Mouse (Mus musculus) erythroblast, embryonic 14.5 days (primary cell): Measurements from ENCODE around the gene Etnk2. TPM values are rescaled to one million over a fixed set of nuclear protein-coding genes. Genes with fewer than 3 reads are reported as not detected.

ENCODE experiments used
- H3K27me3 ChIP-seq: 2 replicates; pipeline ENCODE4 v1.6.1; 2012; ENCODE audit warnings: inconsistent platforms; ENCODE audit not compliant: control insufficient read depth
- H3K36me3 ChIP-seq: 2 replicates; pipeline ENCODE4 v1.6.1; 2012; ENCODE audit warnings: mild to moderate bottlenecking, inconsistent platforms; ENCODE audit not compliant: control insufficient read depth
- H3K4me1 ChIP-seq: 2 replicates; pipeline ENCODE4 v1.6.1; 2012; ENCODE audit warnings: inconsistent platforms; ENCODE audit not compliant: control insufficient read depth
- H3K4me3 ChIP-seq: replicated peaks from 2 replicates; pipeline ENCODE3; 2012; ENCODE audit warnings: moderate library complexity, mild to moderate bottlenecking, inconsistent platforms
- H3K9me3 ChIP-seq: 2 replicates; pipeline ENCODE4 v1.6.1; 2012; ENCODE audit warnings: low read length, inconsistent platforms, mixed read lengths; ENCODE audit not compliant: control insufficient read depth
- GATA1 ChIP-seq: IDR thresholded peaks from 2 replicates; pipeline ENCODE4 v1.6.1; 2012; ENCODE audit warnings: low read length, inconsistent platforms, mixed read lengths
- TAL1 ChIP-seq: IDR thresholded peaks from 3 replicates; pipeline ENCODE4 v1.6.1; 2012; ENCODE audit warnings: low read length, inconsistent platforms, mixed read lengths
- polyA plus RNA-seq: library from polyadenylated mRNA; stranded (reverse); fragments of >175 nt; gene quantifications from 2 replicates; pipeline ENCODE4 v1.2.3, GENCODE M21; 2012

Etnk2 gene
- polyA plus RNA-seq, 1 experiment: not detected

- H3K36me3 ChIP-seq: peaks cover 12% of the 10 kb centered on the region; the same call in 1 of the 2 replicates
- no peak for TF ChIP-seq TAL1
- no peak for TF ChIP-seq GATA1
- H3K4me1 ChIP-seq: peaks cover 13% of the 10 kb centered on the region
- H3K4me3 ChIP-seq: no peak overlapping the region
- no peaks in the 10 kb centered on the region for H3K9me3 ChIP-seq
- H3K27me3 ChIP-seq: no peaks in the 10 kb centered on the region
Observed at GRCm38 (mm10) chr1:133386209-133386608, 22.8 kb downstream of the Etnk2 start.

- Histone ChIP-seq H3K4me3 (no peak overlapping the region), H3K4me1 (peaks cover 13% of the 10 kb centered on the region), H3K27me3 (no peaks in the 10 kb centered on the region), H3K9me3 (no peaks in the 10 kb centered on the region), H3K36me3 (peaks cover 12% of the 10 kb centered on the region; the same call in 1 of the 2 replicates)
- TF ChIP-seq GATA1 (no peak), TAL1 (no peak)
Observed at GRCm38 (mm10) chr1:133387539-133388268, 24.3 kb downstream of the Etnk2 start.

DNA sequence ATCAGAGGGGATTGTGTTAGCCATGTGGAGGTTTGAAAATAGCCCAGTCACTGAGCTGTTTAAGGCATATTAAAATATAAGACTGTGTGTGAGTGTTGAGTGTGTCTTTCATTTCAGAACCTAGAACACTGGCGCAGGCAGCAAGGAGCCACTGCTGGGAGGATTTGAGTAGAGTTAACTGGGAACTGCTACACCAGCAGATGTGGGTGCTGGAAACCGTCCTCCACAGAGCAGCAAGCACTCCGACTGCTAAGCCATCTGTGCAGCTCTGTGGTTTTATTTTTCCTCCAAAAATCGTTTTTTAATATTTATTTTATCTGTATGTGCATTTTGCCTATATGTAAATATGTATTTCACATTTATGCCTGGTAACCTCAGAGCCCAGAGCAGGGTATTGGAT is 31.3 kb downstream of the Etnk2 start:
- no peaks in the 10 kb centered on the region for H3K9me3 ChIP-seq
- TF ChIP-seq TAL1 (no peak), GATA1 (no peak)
- no peaks in the 10 kb centered on the region for H3K4me1 ChIP-seq
- no peak overlapping the region for H3K4me3 ChIP-seq
- H3K36me3 ChIP-seq: no peaks in the 10 kb centered on the region; the same call in 1 of the 2 replicates
- no peaks in the 10 kb centered on the region for H3K27me3 ChIP-seq

DNA sequence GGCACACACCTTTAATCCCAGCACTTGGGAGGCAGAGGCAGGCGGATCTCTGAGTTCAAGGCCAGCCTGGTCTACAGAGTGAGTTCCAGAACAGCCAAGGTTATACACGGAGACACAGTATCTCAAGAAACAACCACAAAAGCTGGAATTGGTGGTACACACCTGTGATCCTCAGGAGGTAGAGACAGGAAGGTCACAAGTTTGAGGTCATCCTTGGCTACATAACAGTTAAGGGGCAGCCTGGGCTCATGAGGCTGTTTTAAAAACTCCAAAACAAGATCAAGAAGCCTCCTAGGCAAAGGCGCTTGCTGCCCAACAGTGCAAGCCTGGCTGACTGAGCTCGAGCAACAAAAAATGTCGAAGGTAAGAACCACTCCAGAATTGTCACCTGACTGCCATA is 33.3 kb downstream of the Etnk2 start:
- Histone ChIP-seq H3K4me3 (no peak overlapping the region), H3K27me3 (no peaks in the 10 kb centered on the region), H3K4me1 (no peaks in the 10 kb centered on the region), H3K9me3 (no peaks in the 10 kb centered on the region), H3K36me3 (no peaks in the 10 kb centered on the region; the same call in 1 of the 2 replicates)
- no peak for TF ChIP-seq TAL1

DNA sequence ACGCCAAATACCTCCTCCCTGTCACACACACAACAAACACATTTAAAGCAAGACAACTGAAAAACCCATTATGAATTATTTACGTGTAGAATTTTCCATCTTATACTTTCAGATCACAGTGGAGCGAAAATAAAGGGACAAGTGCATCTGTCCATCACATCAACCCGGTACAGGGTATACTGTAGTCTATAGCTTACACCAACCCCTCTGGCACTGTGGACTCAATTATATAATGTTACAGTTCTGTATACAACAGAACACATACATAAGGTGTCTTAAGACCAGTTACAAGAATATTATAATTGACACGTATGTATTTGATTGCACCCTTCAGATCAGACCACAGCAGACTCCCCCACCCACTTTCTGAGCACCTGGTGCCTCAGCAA is 33.7 kb downstream of the Etnk2 start:
- TF ChIP-seq TAL1 (no peak), GATA1 (no peak)
- Histone ChIP-seq H3K27me3 (no peaks in the 10 kb centered on the region), H3K4me3 (no peak overlapping the region), H3K9me3 (no peaks in the 10 kb centered on the region), H3K36me3 (no peaks in the 10 kb centered on the region), H3K4me1 (no peaks in the 10 kb centered on the region)

- Histone ChIP-seq H3K4me1 (no peaks in the 10 kb centered on the region), H3K4me3 (no peak overlapping the region), H3K36me3 (no peaks in the 10 kb centered on the region), H3K27me3 (no peaks in the 10 kb centered on the region), H3K9me3 (no peaks in the 10 kb centered on the region)
- no peak for TF ChIP-seq TAL1
- no peak for TF ChIP-seq GATA1
Observed at GRCm38 (mm10) chr1:133397483-133398237, 34.3 kb downstream of the Etnk2 start.

DNA sequence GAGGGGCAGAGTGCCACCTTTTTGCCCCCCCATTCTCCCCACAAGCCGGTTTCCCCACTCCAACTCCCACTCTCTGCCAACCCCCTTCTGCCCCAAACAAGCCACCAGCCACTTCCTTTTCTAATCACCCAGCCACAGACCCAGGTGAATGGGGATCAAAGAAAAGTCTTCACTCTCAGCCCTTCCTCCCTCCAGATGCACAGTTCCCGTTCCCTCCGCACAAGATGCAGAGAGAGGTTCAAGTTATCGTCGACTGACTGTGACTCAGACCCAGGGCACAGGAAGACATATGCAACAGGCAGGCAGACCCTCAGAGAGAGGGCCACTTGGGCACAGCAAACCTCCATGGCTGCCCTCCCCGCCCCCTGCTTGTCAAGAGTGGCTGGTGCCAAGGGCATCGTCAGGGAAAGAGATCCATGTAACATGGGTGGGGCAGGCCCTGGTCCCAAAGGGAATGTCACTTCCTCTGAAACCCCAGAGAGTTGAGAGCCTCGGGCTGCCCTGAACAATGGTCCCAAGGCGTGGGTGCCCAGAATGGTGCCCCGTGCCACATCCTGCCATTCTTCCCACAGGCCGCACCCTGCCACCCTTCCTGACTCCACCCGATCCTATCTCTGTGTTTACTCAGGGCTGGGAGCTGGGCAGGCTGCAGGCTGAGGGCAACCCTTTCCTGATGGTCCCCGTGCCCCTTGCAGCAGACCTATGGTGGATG is 36.8 kb downstream of the Etnk2 start:
- no peak for TF ChIP-seq GATA1
- TF ChIP-seq TAL1: no peak
- Histone ChIP-seq H3K4me1 (no peaks in the 10 kb centered on the region), H3K4me3 (no peak overlapping the region), H3K27me3 (no peaks in the 10 kb centered on the region), H3K9me3 (no peaks in the 10 kb centered on the region), H3K36me3 (no peaks in the 10 kb centered on the region)

DNA sequence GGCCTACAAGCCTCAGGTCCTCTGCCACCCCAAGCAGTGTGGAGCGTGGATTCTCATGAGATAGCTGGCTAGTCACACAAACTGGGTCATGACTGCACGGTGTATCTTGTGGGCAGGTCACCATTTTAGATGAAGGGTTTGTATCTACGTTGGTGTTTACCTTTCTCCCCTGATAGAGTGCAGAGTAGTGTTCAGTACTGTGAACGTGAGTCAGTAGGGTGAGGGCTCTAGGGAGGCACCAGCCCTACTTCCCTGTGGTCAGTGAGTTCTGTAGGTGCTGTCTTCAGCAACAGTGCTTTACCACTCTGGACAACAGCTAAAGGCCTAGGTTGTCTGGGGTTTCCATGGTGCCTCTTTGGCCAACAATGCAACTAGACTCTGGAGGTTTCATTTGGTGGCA is 40.6 kb downstream of the Etnk2 start:
- Histone ChIP-seq H3K9me3 (no peaks in the 10 kb centered on the region), H3K4me1 (no peaks in the 10 kb centered on the region), H3K27me3 (no peaks in the 10 kb centered on the region), H3K4me3 (no peak overlapping the region), H3K36me3 (no peaks in the 10 kb centered on the region)
- TF ChIP-seq TAL1 (no peak), GATA1 (no peak)

DNA sequence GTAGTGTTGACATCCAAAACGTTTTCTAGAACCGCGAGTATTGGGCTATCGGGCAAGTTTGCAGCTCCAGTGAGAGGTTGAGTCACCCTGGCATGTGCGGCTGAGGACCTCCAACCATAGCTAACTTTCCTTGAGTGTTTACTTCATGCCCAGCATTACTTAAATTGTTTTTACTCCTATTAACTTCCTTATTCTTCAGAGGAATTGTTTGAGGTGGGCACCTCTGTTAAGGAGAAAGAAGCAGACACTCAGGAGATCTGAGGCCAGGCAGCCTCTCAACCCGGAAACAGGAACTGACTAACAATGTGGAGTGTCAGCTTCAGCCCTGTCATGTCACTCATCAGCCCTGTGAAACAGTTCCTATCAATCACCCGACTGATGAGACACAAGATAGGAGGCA is 43.2 kb downstream of the Etnk2 start:
- TF ChIP-seq TAL1 (no peak), GATA1 (no peak)
- Histone ChIP-seq H3K4me3 (no peak overlapping the region), H3K27me3 (no peaks in the 10 kb centered on the region), H3K4me1 (no peaks in the 10 kb centered on the region), H3K36me3 (no peaks in the 10 kb centered on the region), H3K9me3 (no peaks in the 10 kb centered on the region)
